Mouse (Mus musculus): ENCODE data around the gene Med23. TPM values are rescaled to one million over a fixed set of nuclear protein-coding genes. Genes with fewer than 3 reads are reported as not detected.

Med23 gene
- polyA plus RNA-seq, 1 experiment from 2014 or later, result 5.9 TPM

Small RNA genes lying within 50 kb of the gene (microRNA-seq; reads per million reads assigned to microRNA genes)
- 1.2 reads per million for gene Mir6905

Other genes with a start within 250 kb of the Med23 start
- 1.6 and 2.0 TPM in 2 replicates for gene Enpp1, start 157.8 kb upstream of the Med23 start, polyA plus RNA-seq (2015; fragmentation: Nextera tagmentation; extraction: Ambion mirVana)
- gene Enpp3, start 27.2 kb upstream of the Med23 start, polyA plus RNA-seq (2015; fragmentation: Nextera tagmentation; extraction: Ambion mirVana), result 2.1 and 2.4 TPM in 2 replicates
- 6.2 and 6.4 TPM in 2 replicates for gene Arg1, start 57.5 kb downstream of the Med23 start, polyA plus RNA-seq (2015; fragmentation: Nextera tagmentation; extraction: Ambion mirVana)

Measured in liver, embryonic 13.5 days (tissue).